Mouse (Mus musculus) heart, postnatal 25 days (tissue): ENCODE results near the gene Mag. TPM values are rescaled to one million over a fixed set of nuclear protein-coding genes. Genes with fewer than 3 reads are reported as not detected.
"Not testable (repeated sequence)": the region's sequence is repeated elsewhere in the genome, so short reads cannot be mapped to it uniquely, and the experiment has no call there.

Experiments
- DNase-seq: peaks from one replicate; pipeline ENCODE4 v3.0.0; 2022; ENCODE audit warnings: low spot score
- intact Hi-C: fragments of 180-260 bp; cut with DNase I; formaldehyde crosslinking; loops from one replicate; pipeline ENCODE4 v1.15.1; 2025
- total RNA-seq, 2 experiments: library from RNA; stranded (reverse); gene quantifications; 2 replicates each; pipeline ENCODE4 v1.2.3; 2021

The Mag gene
- total RNA-seq, 2 experiments from 2014 or later, result 0.36 TPM; not detected in 1

DNA sequence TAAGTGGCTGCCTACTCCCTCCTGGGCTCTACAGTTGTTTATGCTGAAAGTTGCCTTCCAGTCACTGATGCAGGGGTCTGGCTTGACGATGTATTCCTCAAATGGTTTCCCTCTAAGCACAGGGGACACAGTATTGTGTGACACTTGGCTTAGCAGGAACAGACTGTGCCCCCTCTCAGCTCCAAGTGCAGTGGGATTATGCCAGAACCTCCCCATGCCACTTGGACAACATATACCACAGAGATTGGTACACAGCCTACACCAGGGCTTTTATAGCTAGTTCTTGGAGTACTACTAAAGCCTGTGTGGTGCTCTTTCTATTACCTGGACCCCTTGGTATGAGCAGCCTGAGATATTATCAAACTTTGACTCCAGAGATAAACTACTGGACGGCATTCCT lies 30.0 kb upstream of the Mag start:
- DNase-seq, intact Hi-C loops: not testable (repeated sequence)

DNA sequence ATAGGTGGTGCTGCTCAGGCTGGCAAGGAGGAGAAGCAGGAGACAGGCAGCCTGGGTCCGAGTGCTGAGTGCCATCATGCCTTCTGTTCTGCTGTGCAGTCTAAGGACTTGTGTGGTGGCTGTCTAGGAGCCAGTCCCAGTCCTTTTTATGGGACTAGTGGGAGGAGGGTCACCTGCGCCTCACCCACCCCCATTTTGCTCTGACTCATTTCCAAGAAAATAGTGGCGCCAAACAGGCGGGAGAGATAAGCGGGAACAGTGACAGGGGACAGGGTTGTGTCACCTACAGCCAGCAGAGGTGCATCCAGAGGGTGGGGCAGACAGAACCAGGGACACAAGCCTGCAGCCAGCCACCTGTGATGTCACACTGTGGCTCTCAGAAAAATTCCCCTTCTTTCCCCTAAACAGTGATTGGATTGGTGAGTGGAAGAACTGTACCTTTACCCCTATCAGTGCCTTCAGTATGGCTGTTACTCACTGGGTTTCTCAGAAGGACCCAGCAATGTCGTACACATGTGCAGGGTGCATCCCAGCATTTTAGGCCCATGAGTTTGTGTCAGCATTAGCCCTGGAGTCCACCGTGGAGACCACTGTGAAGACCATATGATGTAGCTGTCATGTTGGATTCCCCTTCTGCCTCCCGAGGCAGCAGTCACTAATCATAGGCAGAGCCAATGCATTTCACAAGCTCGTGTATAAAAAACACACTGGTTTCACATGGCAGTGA lies 29.4 kb upstream of the Mag start, which contains the start of gene Hamp:
Gene Hamp (minus strand): TSS at position 124 of the 727 bp plus-strand sequence.
- DNase-seq, result no peak
- intact Hi-C loops, result no loop called here

DNA sequence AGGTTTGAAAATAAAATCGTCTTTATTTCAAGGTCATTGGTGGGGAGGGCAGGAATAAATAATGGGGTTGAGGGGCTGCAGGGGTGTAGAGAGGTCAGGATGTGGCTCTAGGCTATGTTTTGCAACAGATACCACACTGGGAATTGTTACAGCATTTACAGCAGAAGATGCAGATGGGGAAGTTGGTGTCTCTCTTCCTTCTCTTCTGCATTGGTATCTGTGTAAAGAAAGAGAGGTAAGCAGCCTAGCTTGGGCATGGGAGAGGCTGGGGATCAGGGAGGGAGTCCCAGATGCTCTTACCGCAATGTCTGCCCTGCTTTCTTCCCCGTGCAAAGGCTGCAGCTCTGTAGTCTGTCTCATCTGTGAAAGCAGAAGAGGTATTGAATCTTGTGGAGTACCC lies 27.7 kb upstream of the Mag start:
- DNase-seq, intact Hi-C loops: not testable (repeated sequence)

DNA sequence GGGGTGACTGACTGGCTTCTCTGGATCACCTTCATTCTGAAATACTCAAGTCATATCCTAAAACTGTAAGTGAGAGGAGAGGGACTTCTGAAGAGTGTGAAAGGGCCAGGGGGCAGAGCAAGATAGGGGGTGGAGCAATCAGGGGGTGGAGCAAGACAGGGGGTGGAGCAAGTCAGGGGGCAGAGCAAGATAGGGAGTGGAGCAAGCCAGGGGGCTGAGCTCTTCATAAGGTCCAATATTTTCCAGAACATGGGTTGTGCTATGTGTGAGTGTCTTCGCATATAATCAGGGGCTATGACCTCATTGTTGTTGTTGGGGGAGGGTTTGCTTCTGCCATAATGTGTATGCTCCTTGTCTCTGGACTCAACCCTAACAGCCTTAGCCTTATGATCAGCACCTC lies 25.4 kb upstream of the Mag start:
- intact Hi-C loops, DNase-seq: not testable (repeated sequence)

DNA sequence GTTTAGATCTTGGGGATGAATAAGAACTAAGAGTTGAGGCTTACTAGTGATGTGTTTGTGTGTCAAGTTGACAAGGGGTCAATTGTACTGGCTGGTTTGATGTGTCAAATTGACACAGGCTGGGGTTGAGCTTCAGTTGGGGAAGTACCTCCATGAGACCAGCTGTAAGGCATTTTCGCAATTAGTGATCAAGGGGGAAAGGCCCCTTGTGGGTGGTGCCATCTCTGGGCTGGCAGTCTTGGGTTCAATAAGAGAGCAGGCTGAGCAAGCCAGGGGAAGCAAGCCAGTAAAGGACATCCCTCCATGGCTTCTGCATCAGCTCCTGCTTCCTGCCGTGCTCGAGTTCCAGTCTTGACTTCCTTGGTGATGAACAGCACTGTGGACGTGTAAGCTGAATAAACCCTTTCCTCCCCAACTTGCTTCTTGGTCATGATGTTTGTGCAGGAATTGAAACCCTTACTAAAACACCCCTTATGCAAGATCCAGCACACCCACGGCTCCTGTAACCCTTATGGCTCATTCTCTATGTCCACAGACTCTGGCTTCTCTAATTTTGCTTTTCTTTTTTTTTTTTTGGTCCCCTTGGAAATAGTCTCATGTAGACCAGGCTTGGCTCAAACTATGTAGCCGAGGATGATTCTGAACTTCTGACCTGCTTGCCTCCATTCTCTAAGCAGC lies 20.9 kb upstream of the Mag start:
- intact Hi-C loops, DNase-seq: not testable (repeated sequence)

DNA sequence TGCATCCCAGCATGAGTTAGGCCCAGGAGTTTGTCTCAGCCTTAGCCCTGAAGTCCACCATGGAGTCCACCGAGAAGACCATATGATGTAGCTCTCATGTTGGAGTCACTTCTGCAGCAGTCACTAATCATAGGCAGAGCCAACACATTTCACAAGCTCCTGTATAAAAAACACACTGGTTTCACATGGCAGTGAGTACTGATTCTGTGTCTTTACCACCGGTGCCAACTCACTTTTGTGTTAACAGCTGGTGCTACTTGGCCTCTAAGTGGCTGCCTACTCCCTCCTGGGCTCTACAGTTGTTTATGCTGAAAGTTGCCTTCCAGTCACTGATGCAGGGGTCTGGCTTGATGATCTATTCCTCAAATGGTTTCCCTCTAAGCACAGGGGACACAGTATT lies 9.9 kb upstream of the Mag start, which contains the start of gene Hamp2:
Gene Hamp2 (minus strand): TSS at position 101 of the 400 bp plus-strand sequence.
- intact Hi-C loops, DNase-seq: not testable (repeated sequence)

DNA sequence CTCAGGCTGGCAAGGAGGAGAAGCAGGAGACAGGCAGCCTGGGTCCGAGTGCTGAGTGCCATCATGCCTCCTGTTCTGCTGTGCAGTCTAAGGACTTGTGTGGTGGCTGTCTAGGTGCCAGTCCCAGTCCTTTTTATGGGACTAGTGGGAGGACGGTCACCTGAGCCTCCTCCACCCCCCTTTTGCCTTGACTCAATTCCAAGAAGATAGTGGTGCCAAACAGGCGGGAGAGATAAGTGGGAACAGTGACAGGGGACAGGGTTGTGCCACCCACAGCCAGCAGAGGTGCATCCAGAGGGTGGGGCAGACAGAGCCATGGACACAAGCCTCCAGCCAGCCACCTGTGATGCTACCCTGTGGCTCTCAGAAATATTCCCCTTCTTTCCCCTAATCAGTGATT lies 9.4 kb upstream of the Mag start:
- intact Hi-C loops, result no loop called here
- DNase-seq, result no peak

DNA sequence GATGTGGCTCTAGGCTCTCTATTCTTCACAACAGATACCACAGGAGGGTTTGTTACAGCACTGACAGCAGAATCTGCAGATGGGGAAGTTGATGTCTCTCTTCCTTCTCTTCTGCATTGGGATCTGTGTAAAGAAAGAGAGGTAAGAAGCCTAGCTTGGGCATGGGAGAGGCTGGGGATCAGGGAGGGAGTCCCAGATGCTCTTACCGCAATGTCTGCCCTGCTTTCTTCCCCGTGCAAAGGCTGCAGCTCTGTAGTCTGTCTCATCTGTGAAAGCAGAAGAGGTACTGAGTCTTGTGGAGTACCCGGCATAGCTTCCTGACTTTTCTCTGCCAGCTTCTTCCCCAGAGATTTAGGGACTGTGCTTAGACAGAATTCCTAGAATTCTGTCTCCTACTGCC lies 7.8 kb upstream of the Mag start:
- intact Hi-C loops, DNase-seq: not testable (repeated sequence)

DNA sequence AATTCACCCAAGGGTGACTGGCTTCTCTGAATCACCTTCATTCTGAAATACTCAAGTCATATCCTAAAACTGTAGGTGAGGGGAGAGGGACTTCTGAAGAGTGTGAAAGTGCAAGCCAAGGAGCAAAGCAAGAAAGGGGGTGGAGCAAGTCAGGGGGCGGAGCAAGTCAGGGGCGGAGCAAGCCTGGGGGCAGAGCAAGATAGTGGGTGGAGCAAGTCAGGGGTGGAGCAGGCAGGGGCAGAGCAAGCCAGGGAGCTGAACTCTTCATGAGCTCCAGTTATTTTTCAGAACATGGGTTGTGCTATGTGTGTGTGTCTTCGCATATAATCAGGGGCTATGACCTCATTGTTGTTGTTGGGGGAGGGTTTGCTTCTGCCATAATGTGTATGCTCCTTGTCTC lies 5.5 kb upstream of the Mag start:
- intact Hi-C loops, result no loop called here
- no peak for DNase-seq

DNA sequence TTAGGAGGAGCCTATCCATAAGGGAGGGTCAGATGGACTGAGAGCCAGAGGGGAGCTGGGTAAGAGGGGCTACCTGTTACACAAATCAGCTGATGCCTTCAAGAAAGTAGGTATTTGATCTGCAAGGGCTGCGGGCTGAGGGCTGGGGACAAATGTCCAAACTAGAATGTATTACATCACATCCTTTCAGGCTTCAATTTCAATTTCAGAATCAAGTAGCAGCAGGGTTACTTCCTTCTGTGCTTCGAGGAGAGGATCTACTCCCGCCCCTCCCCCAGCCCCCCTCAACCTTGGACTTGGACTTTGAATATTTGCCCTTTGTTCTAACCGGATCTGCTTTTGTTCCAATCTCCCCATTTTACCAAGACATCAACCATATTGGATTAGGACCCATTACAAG lies 2.5 kb upstream of the Mag start:
- no peak for DNase-seq
- intact Hi-C loops, result no loop called here

DNA sequence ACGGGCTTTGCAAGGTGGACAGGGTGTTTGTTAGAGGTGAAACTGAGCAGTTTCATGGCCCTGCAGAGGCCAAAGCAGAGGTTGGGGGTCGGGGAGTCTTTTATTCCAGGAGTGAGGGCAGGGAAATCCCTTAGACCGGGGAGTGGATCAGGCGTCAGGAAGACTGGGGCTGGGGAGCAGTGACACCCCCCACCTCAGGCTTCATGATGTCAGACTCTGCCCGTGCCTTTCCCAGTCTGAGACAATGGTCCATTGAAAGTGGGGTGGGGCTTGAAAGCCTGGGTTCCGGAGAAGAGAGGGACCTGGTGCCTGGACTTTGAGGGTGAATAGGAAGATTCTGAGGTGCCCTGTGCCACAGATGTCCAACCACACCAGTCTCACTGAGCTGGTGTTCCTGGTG lies 2.0 kb upstream of the Mag start:
- intact Hi-C loops, result no loop called here
- DNase-seq, result no peak

DNA sequence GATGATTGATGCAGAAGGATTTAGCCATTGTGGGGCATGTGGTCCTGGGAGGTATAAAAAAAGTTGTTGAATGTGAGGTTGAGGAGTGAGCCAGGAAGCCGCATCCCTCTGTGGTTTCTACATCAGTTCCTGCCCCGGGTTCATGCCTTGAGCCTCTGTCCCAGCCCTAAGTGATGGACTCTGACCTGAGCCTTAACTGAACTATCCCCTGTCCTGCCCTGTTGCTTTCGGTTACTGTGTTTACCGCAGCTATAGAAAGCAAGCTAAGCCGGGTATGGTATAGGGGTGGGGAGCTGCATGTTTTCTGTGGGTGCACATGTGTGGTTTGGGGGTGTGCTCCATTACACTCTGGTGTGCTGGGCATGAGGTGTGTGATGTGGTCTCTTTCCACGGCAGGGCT lies 4.9 kb downstream of the Mag start:
- DNase-seq, result no peak
- intact Hi-C loops, result no loop called here

DNA sequence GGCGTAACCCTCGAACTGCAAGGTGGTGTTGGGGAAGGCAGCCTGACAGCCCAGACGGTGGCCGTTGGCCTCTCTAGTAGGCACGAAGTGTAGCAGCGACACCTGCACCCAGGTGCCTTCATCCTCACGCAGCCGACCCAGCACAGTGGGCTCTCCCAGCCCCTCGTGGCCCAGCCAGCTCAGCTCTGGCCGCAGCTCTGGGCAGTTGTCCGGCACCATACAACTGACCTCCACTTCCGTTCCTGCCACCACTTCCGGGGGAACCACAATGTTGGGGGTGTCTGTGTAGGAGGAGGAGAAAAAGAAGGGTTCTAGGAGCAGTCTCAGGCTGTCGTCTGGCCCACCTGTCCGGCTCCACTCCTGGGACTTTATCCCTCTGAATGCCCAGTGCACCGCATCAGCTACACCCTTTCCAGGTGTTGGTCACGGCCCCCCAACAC lies 5.7 kb downstream of the Mag start:
- DNase-seq, result no peak
- intact Hi-C loops, result no loop called here

DNA sequence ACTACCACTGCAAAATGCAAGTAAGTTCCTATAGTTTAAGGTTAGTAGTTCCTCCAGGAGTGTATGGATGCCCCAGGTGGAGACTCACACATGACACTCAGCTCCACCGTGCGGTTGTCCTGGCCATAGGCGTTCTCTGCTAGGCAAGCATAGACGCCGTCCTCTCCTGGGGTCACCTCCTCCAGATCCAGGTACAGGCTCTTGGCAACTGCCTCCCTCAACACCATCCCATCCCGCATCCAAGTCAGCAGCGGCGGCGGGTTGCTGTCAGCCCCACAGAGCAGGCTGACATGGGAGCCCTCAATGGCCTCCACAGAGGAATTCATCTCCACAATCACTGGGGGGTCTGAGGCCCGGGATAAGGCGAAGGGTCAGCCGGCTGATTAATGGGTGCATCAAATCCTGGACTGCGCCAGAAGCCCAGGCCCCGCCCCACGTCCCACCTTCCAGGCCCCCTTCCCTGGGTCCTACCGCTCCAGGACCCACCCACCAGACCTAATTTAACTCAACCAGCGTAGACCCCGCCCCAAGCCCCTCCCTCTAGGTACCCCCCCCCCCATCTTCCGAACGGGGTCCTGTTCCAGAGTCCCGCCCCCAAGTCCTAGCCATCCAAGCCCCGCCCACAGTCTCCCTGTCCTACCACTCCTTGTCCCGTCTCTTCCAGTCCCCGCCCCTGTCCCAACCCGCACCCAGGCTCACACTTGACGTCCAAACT lies 6.2 kb downstream of the Mag start:
- DNase-seq, result no peak
- intact Hi-C loops, result no loop called here

DNA sequence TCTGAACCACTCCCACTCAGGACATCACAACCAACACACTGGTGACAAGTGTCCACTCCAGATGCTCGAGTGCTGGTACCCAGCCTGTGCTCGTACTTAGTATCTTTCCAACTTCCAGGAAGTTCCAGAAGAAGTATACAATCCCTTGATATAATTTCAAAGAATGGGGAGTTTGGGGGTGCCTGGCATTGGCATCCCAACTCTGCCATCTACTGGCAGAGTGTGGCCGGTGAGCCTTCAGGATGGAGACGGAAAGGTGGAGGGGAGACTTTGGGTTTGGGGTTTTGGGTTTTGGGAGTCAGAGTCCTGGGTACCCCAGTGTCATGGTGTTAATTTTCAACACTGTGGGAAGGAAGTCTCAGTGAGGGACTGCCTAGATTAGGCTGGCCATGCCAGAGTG lies 10.6 kb downstream of the Mag start:
- DNase-seq, result no peak
- intact Hi-C loops, result no loop called here

DNA sequence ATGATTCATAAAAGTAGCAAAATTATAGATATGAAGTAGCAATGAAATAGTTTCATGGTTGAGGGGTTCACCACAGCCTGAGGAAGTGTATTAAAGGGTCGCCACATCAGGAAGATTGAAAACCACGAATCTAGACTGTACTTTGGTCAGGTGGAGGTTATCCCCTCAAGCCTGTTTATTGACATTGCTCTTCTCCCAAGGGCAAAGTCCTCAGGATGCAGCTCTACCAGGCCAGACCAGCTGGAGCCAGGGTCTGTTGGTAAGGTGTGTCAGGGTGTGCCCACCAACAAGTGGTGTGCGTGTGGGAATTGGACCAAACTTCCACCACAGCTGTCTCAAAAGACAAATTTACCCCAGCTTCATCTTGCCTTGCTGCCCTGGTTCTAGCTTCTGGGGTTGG lies 19.5 kb downstream of the Mag start:
- intact Hi-C loops, result no loop called here
- DNase-seq, result no peak

DNA sequence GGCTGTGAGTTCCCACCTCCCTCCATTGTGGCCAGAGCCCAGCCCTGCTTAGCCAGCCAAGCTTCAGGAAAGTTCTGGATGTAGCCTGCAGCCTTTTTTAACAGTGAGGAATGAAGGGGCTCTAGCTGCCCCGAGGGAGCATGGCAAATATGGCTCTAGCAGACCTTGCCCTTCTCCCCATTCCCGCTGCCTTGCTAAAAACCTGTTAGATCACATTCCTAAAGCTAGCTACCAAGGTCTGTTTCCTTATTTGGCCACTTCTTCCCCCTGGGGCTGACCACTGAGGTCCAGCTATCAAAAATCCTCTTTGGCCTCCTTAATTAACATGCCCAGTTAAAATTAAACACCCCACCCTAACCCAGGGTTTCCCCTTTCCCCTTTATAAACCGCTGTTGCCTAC lies 22.2 kb downstream of the Mag start:
- intact Hi-C loops, result no loop called here
- DNase-seq, result no peak

DNA sequence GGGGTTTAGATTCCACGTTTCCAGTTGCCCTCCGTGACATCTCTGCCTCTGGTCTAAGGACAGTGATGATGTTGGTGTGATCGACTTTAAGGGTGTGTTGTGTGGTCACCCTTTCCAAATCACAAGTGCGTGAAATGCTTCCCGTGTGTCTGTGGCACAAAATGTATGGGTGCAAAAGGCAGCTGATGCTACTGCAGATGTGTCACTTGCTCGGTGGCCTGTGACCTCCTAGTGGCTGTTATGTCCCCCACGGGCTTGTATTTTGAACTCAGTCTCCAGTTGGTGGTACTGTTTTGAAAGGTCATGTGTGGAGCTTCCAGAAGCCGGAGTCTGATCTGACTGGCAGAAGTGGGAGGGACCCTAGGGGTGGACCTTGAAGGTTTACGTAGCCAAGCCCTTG lies 22.9 kb downstream of the Mag start:
- intact Hi-C loops, result no loop called here
- no peak for DNase-seq

DNA sequence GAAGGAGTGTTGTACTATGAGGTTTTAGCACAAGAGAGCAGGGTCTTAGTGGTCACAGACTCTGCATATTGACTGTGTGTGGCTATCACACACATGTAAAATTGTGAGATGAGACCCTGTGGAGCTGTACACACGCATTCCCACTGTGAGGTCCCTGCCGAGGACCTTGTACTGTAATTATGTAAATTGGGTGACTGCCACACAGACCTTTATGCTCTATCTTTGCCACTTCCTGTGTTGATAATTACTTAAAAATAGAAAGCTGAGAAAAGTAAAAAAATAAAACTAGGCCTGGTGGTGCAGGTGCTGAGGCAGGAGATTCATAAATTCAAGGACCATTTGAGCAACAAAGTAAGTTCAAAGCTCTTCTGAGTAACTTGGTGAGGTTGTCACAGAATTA lies 24.0 kb downstream of the Mag start:
- intact Hi-C loops, result no loop called here
- no peak for DNase-seq

DNA sequence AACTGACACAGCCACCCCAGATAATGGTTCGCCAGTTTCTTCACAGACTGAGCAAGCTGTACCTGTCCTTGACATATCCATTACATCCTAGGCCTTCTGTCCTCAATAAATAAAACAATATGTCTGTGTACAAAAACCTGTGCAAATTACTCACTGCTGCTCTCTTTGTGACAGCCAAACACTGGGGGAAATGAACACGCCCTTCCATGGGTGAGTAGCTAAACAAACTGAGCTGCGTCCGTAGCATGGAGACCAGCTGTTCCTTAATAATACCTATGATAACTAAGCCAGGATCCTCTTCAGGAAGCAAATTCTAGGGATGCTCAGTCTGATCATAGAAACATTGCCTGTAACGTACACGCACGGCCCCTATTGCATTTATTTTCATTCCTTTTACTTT lies 25.9 kb downstream of the Mag start:
- intact Hi-C loops, result no loop called here
- no peak for DNase-seq
